Mouse (Mus musculus) limb, embryonic 13.5 days (tissue): ENCODE measurements around the gene Slc26a8. TPM values are rescaled to one million over a fixed set of nuclear protein-coding genes. Genes with fewer than 3 reads are reported as not detected.
"Not testable (repeated sequence)": the region's sequence is repeated elsewhere in the genome, so short reads cannot be mapped to it uniquely, and the experiment has no call there.

Experiments used
- ATAC-seq: fragments of 200-750 bp; cut with Nextera tagmentation; 2 replicates; pipeline ENCODE4 v1.8.0; 2017; ENCODE audit warnings: low read depth, moderate number of reproducible peaks, moderate TSS enrichment; ENCODE audit not compliant: low FRiP score
- H3K27ac ChIP-seq: fragments of 300-500 bp; sonication (generic); 2 replicates; pipeline ENCODE4 v1.5.1; 2015; ENCODE audit warnings: inconsistent platforms, mild to moderate bottlenecking, moderate library complexity
- H3K27me3 ChIP-seq: fragments of 300-500 bp; sonication (generic); 2 replicates; pipeline ENCODE4 v1.6.1; 2015; ENCODE audit warnings: mild to moderate bottlenecking, inconsistent platforms
- H3K36me3 ChIP-seq: fragments of 300-500 bp; sonication (generic); 2 replicates; pipeline ENCODE4 v1.6.1; 2015; ENCODE audit warnings: inconsistent platforms, mild to moderate bottlenecking, moderate library complexity
- H3K4me1 ChIP-seq: fragments of 300-500 bp; sonication (generic); 2 replicates; pipeline ENCODE4 v1.6.1; 2015; ENCODE audit warnings: inconsistent platforms
- H3K4me2 ChIP-seq: fragments of 300-500 bp; sonication (generic); replicated peaks from 2 replicates; pipeline ENCODE4 v1.6.1; 2015; ENCODE audit warnings: inconsistent platforms, mild to moderate bottlenecking, moderate library complexity
- H3K4me3 ChIP-seq: fragments of 300-500 bp; sonication (generic); 2 replicates; pipeline ENCODE4 v1.5.1; 2015; ENCODE audit warnings: moderate library complexity, mild to moderate bottlenecking, inconsistent platforms
- H3K9ac ChIP-seq: fragments of 300-500 bp; sonication (generic); 2 replicates; pipeline ENCODE4 v1.6.1; 2015; ENCODE audit warnings: mild to moderate bottlenecking, inconsistent platforms
- H3K9me3 ChIP-seq: fragments of 300-500 bp; sonication (generic); 2 replicates; pipeline ENCODE4 v1.6.1; 2016; ENCODE audit warnings: inconsistent platforms
- WGBS: fragments of 180-500 bp; shearing (Covaris S2); methylation state at CpG from one replicate; pipeline ENCODE4 v1.1.7; 2015; 5-methylcytosine and 5-hydroxymethylcytosine counted together
- polyA plus RNA-seq: library from polyadenylated mRNA; unstranded; fragments of >200 nt; fragmentation: Nextera tagmentation; extraction: Ambion mirVana; gene quantifications from 2 replicates; pipeline ENCODE4 v1.2.1, GENCODE M21; 2015

Gene Slc26a8
- 0.98 and 1.2 TPM in 2 replicates for polyA plus RNA-seq

GRCm38 (mm10) chr17:28689586-28690283 is at the start of gene Slc26a8:
Slc26a8 (minus strand) TSS chr17:28690233.
- Histone ChIP-seq H3K36me3 (no peaks in the 10 kb centered on the region), H3K4me1 (peaks cover 33% of the 10 kb centered on the region), H3K9me3 (no peaks in the 10 kb centered on the region), H3K4me3 (peak within 1 kb of the TSS; percentile 97), H3K4me2 (peak within 1 kb of the TSS; percentile 84), H3K27ac (peak within 1 kb of the TSS; percentile 55; the same call in 1 of the 2 replicates), H3K9ac (peak within 1 kb of the TSS; percentile 74), H3K27me3 (peaks cover 13% of the 10 kb centered on the region)
- no peak for ATAC-seq
- WGBS, result 7% methylated on average over 40 of the region's 40 CpGs

- no peak for ATAC-seq
- H3K27ac ChIP-seq, result no peak overlapping the region
- H3K9ac ChIP-seq, result no peak overlapping the region
- WGBS, result 89% methylated on average over 6 of the region's 6 CpGs
- no peak overlapping the region for H3K4me3 ChIP-seq
- H3K36me3 ChIP-seq, result peaks cover 86% of the 10 kb centered on the region
- H3K27me3 ChIP-seq, result no peaks in the 10 kb centered on the region
- H3K9me3 ChIP-seq, result no peaks in the 10 kb centered on the region
- no peak overlapping the region for H3K4me2 ChIP-seq
- H3K4me1 ChIP-seq, result no peaks in the 10 kb centered on the region
Measured at GRCm38 (mm10) chr17:28739244-28739643, 49.2 kb upstream of the Slc26a8 start.

- no peaks in the 10 kb centered on the region for H3K4me1 ChIP-seq
- WGBS, result 88% methylated on average over 4 of the region's 4 CpGs
- ATAC-seq, result no peak
Measured at GRCm38 (mm10) chr17:28737973-28738372, 47.9 kb upstream of the Slc26a8 start.

GRCm38 (mm10) chr17:28736486-28736885 is 46.5 kb upstream of the Slc26a8 start:
- peaks cover 82% of the 10 kb centered on the region for H3K36me3 ChIP-seq
- no peak for ATAC-seq
- no peaks in the 10 kb centered on the region for H3K4me1 ChIP-seq
- no peak overlapping the region for H3K27ac ChIP-seq
- whole genome bisulfite sequencing, result 80% methylated on average over 4 of the region's 4 CpGs
- no peak overlapping the region for H3K4me2 ChIP-seq
- H3K4me3 ChIP-seq, result no peak overlapping the region
- H3K9ac ChIP-seq, result no peak overlapping the region
- no peaks in the 10 kb centered on the region for H3K27me3 ChIP-seq
- no peaks in the 10 kb centered on the region for H3K9me3 ChIP-seq

More at GRCm38 (mm10) chr17:28737973-28738372, 47.9 kb upstream of the Slc26a8 start:
- no peak overlapping the region for H3K9ac ChIP-seq
- no peak overlapping the region for H3K4me2 ChIP-seq
- peaks cover 82% of the 10 kb centered on the region for H3K36me3 ChIP-seq
- H3K9me3 ChIP-seq, result no peaks in the 10 kb centered on the region
- H3K27ac ChIP-seq, result no peak overlapping the region
- H3K27me3 ChIP-seq, result no peaks in the 10 kb centered on the region
- H3K4me3 ChIP-seq, result no peak overlapping the region

GRCm38 (mm10) chr17:28735317-28736105 is 45.5 kb upstream of the Slc26a8 start:
- Histone ChIP-seq H3K27me3 (no peaks in the 10 kb centered on the region), H3K4me2 (no peak overlapping the region), H3K4me1 (no peaks in the 10 kb centered on the region), H3K4me3 (no peak overlapping the region), H3K9me3 (no peaks in the 10 kb centered on the region), H3K27ac (no peak overlapping the region), H3K9ac (no peak overlapping the region), H3K36me3 (peaks cover 82% of the 10 kb centered on the region)
- no peak for ATAC-seq
- WGBS, result 95% methylated on average over 6 of the region's 6 CpGs

GRCm38 (mm10) chr17:28727511-28727910 is 37.5 kb upstream of the Slc26a8 start:
- H3K36me3 ChIP-seq, result peaks cover 91% of the 10 kb centered on the region
- WGBS, result 91% methylated on average over 11 of the region's 11 CpGs
- not testable (repeated sequence) for ATAC-seq

GRCm38 (mm10) chr17:28725783-28726182 is 35.8 kb upstream of the Slc26a8 start, which contains the start of gene AC170998.1:
AC170998.1 (plus strand) TSS chr17:28726083.
- Histone ChIP-seq H3K4me1 (no peaks in the 10 kb centered on the region), H3K9me3 (no peaks in the 10 kb centered on the region), H3K4me2 (no peak within 1 kb of the TSS), H3K4me3 (no peak within 1 kb of the TSS), H3K27me3 (no peaks in the 10 kb centered on the region), H3K27ac (no peak within 1 kb of the TSS), H3K9ac (no peak within 1 kb of the TSS), H3K36me3 (peaks cover 90% of the 10 kb centered on the region)
- no peak for ATAC-seq
- 92% methylated on average over 4 of the region's 4 CpGs for WGBS

More at GRCm38 (mm10) chr17:28727511-28727910, 37.5 kb upstream of the Slc26a8 start:
- not testable (repeated sequence) for H3K27me3 ChIP-seq, H3K9ac ChIP-seq, H3K9me3 ChIP-seq, H3K4me3 ChIP-seq, H3K4me2 ChIP-seq, H3K27ac ChIP-seq, H3K4me1 ChIP-seq

- no peaks in the 10 kb centered on the region for H3K9me3 ChIP-seq
- H3K9ac ChIP-seq, result no peak overlapping the region
- H3K27ac ChIP-seq, result peak overlapping the region; percentile 39; the same call in 1 of the 2 replicates
- no peaks in the 10 kb centered on the region for H3K27me3 ChIP-seq
- H3K4me1 ChIP-seq, result peaks cover 10% of the 10 kb centered on the region
- no peak overlapping the region for H3K4me2 ChIP-seq
- no peak overlapping the region for H3K4me3 ChIP-seq
- H3K36me3 ChIP-seq, result peaks cover 82% of the 10 kb centered on the region
- 35% methylated on average over 3 of the region's 3 CpGs for WGBS
- ATAC-seq, result no peak
Measured at GRCm38 (mm10) chr17:28717535-28717934, 27.5 kb upstream of the Slc26a8 start.

- ATAC-seq, result no peak
- peaks cover 10% of the 10 kb centered on the region for H3K4me1 ChIP-seq
- no peak overlapping the region for H3K27ac ChIP-seq
- no peak overlapping the region for H3K9ac ChIP-seq
- no peaks in the 10 kb centered on the region for H3K27me3 ChIP-seq
- no peak overlapping the region for H3K4me3 ChIP-seq
- H3K36me3 ChIP-seq, result peaks cover 67% of the 10 kb centered on the region
- no peak overlapping the region for H3K4me2 ChIP-seq
- 74% methylated on average over 7 of the region's 7 CpGs for WGBS
- H3K9me3 ChIP-seq, result no peaks in the 10 kb centered on the region
Measured at GRCm38 (mm10) chr17:28715832-28716548, 26.0 kb upstream of the Slc26a8 start.

GRCm38 (mm10) chr17:28714006-28714405 is 24.0 kb upstream of the Slc26a8 start:
- no peak overlapping the region for H3K9ac ChIP-seq
- H3K27me3 ChIP-seq, result no peaks in the 10 kb centered on the region
- H3K4me3 ChIP-seq, result no peak overlapping the region
- no peak overlapping the region for H3K27ac ChIP-seq
- no peak overlapping the region for H3K4me2 ChIP-seq
- WGBS, result 97% methylated on average over 3 of the region's 3 CpGs
- peaks cover 50% of the 10 kb centered on the region for H3K36me3 ChIP-seq
- H3K4me1 ChIP-seq, result peaks cover 17% of the 10 kb centered on the region
- H3K9me3 ChIP-seq, result no peaks in the 10 kb centered on the region
- no peak for ATAC-seq

GRCm38 (mm10) chr17:28712305-28712704 is 22.3 kb upstream of the Slc26a8 start:
- Histone ChIP-seq H3K4me1 (peaks cover 15% of the 10 kb centered on the region), H3K36me3 (peaks cover 38% of the 10 kb centered on the region), H3K4me2 (no peak overlapping the region), H3K9ac (no peak overlapping the region), H3K4me3 (no peak overlapping the region), H3K27ac (no peak overlapping the region), H3K27me3 (no peaks in the 10 kb centered on the region), H3K9me3 (no peaks in the 10 kb centered on the region)
- no peak for ATAC-seq
- WGBS, result 88% methylated on average over 6 of the region's 6 CpGs

- Histone ChIP-seq H3K27ac (no peak overlapping the region), H3K9me3 (no peaks in the 10 kb centered on the region), H3K4me3 (no peak overlapping the region), H3K4me1 (peaks cover 15% of the 10 kb centered on the region), H3K36me3 (peaks cover 29% of the 10 kb centered on the region), H3K27me3 (no peaks in the 10 kb centered on the region), H3K4me2 (no peak overlapping the region), H3K9ac (no peak overlapping the region)
- 87% methylated on average over 6 of the region's 6 CpGs for WGBS
- no peak for ATAC-seq
Measured at GRCm38 (mm10) chr17:28711237-28711636, 21.2 kb upstream of the Slc26a8 start.
